Mouse (Mus musculus) adrenal gland, postnatal 36 days (tissue): ENCODE measurements around the gene Slc39a12. TPM values are rescaled to one million over a fixed set of nuclear protein-coding genes. Genes with fewer than 3 reads are reported as not detected.

ENCODE experiments used
- total RNA-seq, 2 experiments: library from RNA; stranded (reverse); gene quantifications; 2 replicates each; pipeline ENCODE4 v1.2.3; 2021

Gene Slc39a12
- total RNA-seq, 2 experiments from 2014 or later, result 0.16 to 0.23 TPM

Other genes starting within 250 kb of the Slc39a12 start
- gene Tmem236, start 213.8 kb upstream of the Slc39a12 start, total RNA-seq, result under 1 TPM; 0.07 to 0.13 TPM
- gene Mrc1, start 158.9 kb upstream of the Slc39a12 start, total RNA-seq, result 10 to 100 TPM; 19.6 to 27.8 TPM
- 10 to 100 TPM; 46.4 to 49.2 TPM for gene Cacnb2, start 214.8 kb downstream of the Slc39a12 start, total RNA-seq